ENCODE assay signal across 26 mouse cellular contexts in genomic region chrX:106622512-106622911, GRCm38 (mm10). TPM values are rescaled to one million over a fixed set of nuclear protein-coding genes. Genes with fewer than 3 reads are reported as not detected.
DNase-seq lines count a peak whose midpoint lies in the region; ATAC-seq lines count a peak whose summit lies in the region.
"Had no signal": no experiment of that assay in that cellular context is flagged by ENCODE, and none has a peak within 500 bp of the region (broad histone marks: within the 10 kb centered on the region; RNA-seq: fewer than 3 reads in every experiment).

No protein-coding gene starts in this region.

- no peak overlapping the region for H3K9ac ChIP-seq in kidney, embryonic 15.5 days
- H3K9ac ChIP-seq: embryonic facial prominence, embryonic 12.5 days; embryonic facial prominence, embryonic 15.5 days; forebrain, postnatal 0 days; heart, embryonic 12.5 days; heart, embryonic 15.5 days; hindbrain, embryonic 14.5 days; intestine, embryonic 15.5 days had no signal

- 68% methylated on average over 1 of the region's 1 CpGs for WGBS in kidney, embryonic 15.5 days

- no peak overlapping the region for H3K4me3 ChIP-seq in kidney, embryonic 15.5 days (replicated peaks)
- H3K4me3 ChIP-seq: embryonic facial prominence, embryonic 12.5 days; embryonic facial prominence, embryonic 15.5 days; heart, embryonic 12.5 days; heart, embryonic 15.5 days; intestine, embryonic 15.5 days had no signal

- H3K27me3 ChIP-seq in kidney, embryonic 15.5 days: no peaks in the 10 kb centered on the region
- H3K27me3 ChIP-seq: embryonic facial prominence, embryonic 12.5 days; embryonic facial prominence, embryonic 15.5 days; heart, embryonic 12.5 days; heart, embryonic 15.5 days; intestine, embryonic 15.5 days had no signal

- peak; percentile 69 for ATAC-seq in inflammation-experienced regulatory T-cells, adult 6 months
- ATAC-seq in kidney, embryonic 15.5 days (replicated peaks; ENCODE audit: low FRiP score): no peak
- ATAC-seq: forebrain, embryonic 14.5 days; forebrain, postnatal 0 days; hindbrain, postnatal 0 days; intestine, embryonic 15.5 days had no signal

- no peaks in the 10 kb centered on the region for H3K9me3 ChIP-seq in kidney, embryonic 15.5 days (replicated peaks)
- H3K9me3 ChIP-seq: embryonic facial prominence, embryonic 12.5 days; embryonic facial prominence, embryonic 15.5 days; heart, embryonic 12.5 days; heart, embryonic 15.5 days; intestine, embryonic 15.5 days had no signal

- H3K27ac ChIP-seq in kidney, embryonic 15.5 days: no peak overlapping the region
- H3K27ac ChIP-seq: embryonic facial prominence, embryonic 12.5 days; embryonic facial prominence, embryonic 15.5 days; heart, embryonic 15.5 days; hindbrain, embryonic 14.5 days; hindbrain, postnatal 0 days; intestine, embryonic 15.5 days had no signal

- no peaks in the 10 kb centered on the region for H3K36me3 ChIP-seq in kidney, embryonic 15.5 days
- H3K36me3 ChIP-seq: embryonic facial prominence, embryonic 12.5 days; embryonic facial prominence, embryonic 15.5 days; heart, embryonic 12.5 days; heart, embryonic 15.5 days; intestine, embryonic 15.5 days had no signal

- DNase-seq in CD4-positive, CD25-positive, alpha-beta regulatory T cell, adult 2 months (ENCODE audit: low read depth, low spot score): peak; percentile 18
- peak; percentile 21 for DNase-seq in MEL-GATA-1-ER (ENCODE audit: extremely low read depth, low read depth)
- no peak for DNase-seq in spleen, postnatal 36 days (ENCODE audit: low spot score in 2 of 2)
- no peak for DNase-seq in natural killer cell, adult 2 months (ENCODE audit: low spot score in 2 of 2)
- DNase-seq: adrenal gland, adult 8-10 months; adrenal gland, postnatal 36 days; cerebellum, adult 2 months; cerebellum, adult 9-11 months; cerebellum, postnatal 25 days; forebrain, postnatal 0 days; gastrocnemius, postnatal 25 days; heart, adult 18-20 months; heart, postnatal 10 days; heart, postnatal 4 days; kidney, adult 11 months had no signal

- no peaks in the 10 kb centered on the region for H3K4me1 ChIP-seq in kidney, embryonic 15.5 days
- H3K4me1 ChIP-seq: embryonic facial prominence, embryonic 12.5 days; embryonic facial prominence, embryonic 15.5 days; heart, embryonic 12.5 days; heart, embryonic 15.5 days; intestine, embryonic 15.5 days had no signal

- H3K4me2 ChIP-seq in kidney, embryonic 15.5 days: no peak overlapping the region
- H3K4me2 ChIP-seq: embryonic facial prominence, embryonic 12.5 days; embryonic facial prominence, embryonic 15.5 days; heart, embryonic 12.5 days; heart, embryonic 15.5 days; hindbrain, embryonic 14.5 days; intestine, embryonic 15.5 days had no signal

RNA-seq across cellular contexts. Expression of gene Cysltr1, which starts 19.0 kb away (rescaled TPM):
- 1 to 10 TPM; 3.1 to 4.2 (median 3.8) TPM for polyA plus RNA-seq in inflammation-experienced regulatory T-cells, adult 6 months (2017; shearing (Covaris generic))
- polyA plus RNA-seq in kidney, embryonic 15.5 days (2015; fragmentation: Nextera tagmentation; extraction: Ambion mirVana): 3.2 TPM in 2 replicates

RNA-seq across cellular contexts. Expression of gene Gm5127, which starts 39.5 kb away (rescaled TPM):
- 1 to 10 TPM; 1.7 to 2.8 (median 2.7) TPM for polyA plus RNA-seq in inflammation-experienced regulatory T-cells, adult 6 months (2017; shearing (Covaris generic))
- polyA plus RNA-seq in kidney, embryonic 15.5 days (2015; fragmentation: Nextera tagmentation; extraction: Ambion mirVana): 0.57 and 0.73 TPM in 2 replicates
- polyA plus RNA-seq: gonadal fat pad, adult 2 months; heart, embryonic 12.5 days; heart, embryonic 15.5 days had no signal

Comparison
In these comparisons a context has a peak if more than half of its experiments do, and no peak if none do; other contexts are left out.
1. DNase-seq: peak in CD4-positive, CD25-positive, alpha-beta regulatory T cell, adult 2 months (single experiment) and MEL-GATA-1-ER (single experiment); none in spleen, postnatal 36 days (0 of 2) and natural killer cell, adult 2 months (0 of 2).